Mouse (Mus musculus) kidney, postnatal 14 days (tissue): ENCODE results near the gene Ptov1.

Source experiments
- DNase-seq: peaks from one replicate; pipeline ENCODE4 v3.0.0; 2022; ENCODE audit warnings: mixed read lengths

The Ptov1 gene

DNA sequence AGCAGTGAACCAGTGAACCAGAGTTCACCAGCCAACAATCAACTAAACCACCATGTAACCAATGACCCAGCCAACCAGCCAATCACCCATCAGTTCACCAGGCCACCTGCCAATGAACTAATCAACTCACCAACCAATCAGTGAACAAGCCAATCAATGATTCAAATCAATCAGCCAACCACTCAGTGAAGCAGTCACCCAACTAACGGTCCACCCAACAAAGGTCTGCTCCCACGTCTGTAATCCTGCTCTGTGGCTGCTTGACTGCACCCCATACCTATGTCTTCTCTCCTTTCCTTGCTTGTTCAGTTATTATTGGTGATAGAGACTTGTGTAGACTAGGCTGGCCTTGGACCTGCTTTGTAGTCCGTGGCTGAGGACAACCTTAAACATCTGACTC, 55.6 kb downstream of the Ptov1 start:
- DNase-seq, result no peak
